Mouse (Mus musculus) adrenal gland, adult 2 months (tissue): Measurements from ENCODE around the gene Ppp1r3f. TPM values are rescaled to one million over a fixed set of nuclear protein-coding genes. Genes with fewer than 3 reads are reported as not detected.

Experiments
- DNase-seq: peaks from one replicate; pipeline ENCODE4 v3.0.0; 2021
- long read RNA-seq: library from polyadenylated mRNA; stranded (forward); transcript quantifications from one replicate; pipeline ENCODE4 v2.0.0, GENCODE M21; 2021
- polyA plus RNA-seq: library from polyadenylated mRNA; depleted of rRNA; stranded (reverse); fragments of >200 nt; gene quantifications from 2 replicates; pipeline ENCODE4 v1.2.3, GENCODE M21; 2012; rRNA removed
- total RNA-seq, 2 experiments: library from RNA; stranded (reverse); gene quantifications; 2 replicates each; pipeline ENCODE4 v1.2.3; 2021

Gene Ppp1r3f
- total RNA-seq (1 to 10 TPM; 2.6 to 4.5 TPM), polyA plus RNA-seq (5.0 and 6.2 TPM in 2 replicates)
- long read RNA-seq, partial matches to known transcripts = 0 of 5 reads
- long read RNA-seq, other reads (novel, unspliced or antisense) = 2 of 5 reads

DNA sequence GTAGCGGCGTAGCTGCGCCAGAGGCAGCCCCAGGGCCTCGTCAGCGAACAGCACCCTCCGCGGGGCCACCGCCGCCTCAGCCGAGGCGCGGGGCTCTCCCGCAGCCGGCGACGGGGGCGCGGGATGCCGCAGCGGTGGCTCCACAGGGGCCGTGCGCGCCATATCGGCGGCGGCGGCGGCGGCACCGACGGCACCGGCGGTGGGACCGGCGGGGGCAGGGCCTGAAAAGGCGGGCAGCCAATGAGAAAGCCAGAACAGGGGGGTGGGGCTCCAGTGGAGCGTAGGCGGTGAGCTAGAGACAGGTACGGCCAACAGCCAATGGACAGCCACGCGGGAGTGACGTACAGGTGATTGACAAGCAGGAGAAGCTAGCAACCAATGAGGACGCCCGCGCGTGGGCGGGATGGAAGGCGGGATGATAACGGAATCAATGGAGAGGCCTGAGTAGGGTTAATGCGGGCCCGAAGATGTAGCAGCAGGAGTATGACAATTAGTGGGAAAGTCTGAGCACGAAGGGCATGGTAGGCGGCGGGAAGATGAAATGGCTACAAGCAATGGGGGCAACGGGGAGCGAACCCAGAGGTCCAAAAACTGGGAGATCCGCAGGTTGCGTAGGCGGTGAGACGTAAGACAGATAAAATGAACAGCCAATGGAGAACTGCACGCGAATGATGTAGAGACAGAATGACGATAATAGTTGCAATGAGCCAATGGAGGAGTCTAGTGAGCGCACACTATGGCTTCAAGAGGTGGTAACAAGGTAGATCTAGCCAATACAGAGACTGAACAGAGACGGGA, at the start of gene Ppp1r3f:
Ppp1r3f (minus strand) TSS at position 197 of the 798 bp plus-strand sequence.
- DNase-seq = peak; percentile 96

DNA sequence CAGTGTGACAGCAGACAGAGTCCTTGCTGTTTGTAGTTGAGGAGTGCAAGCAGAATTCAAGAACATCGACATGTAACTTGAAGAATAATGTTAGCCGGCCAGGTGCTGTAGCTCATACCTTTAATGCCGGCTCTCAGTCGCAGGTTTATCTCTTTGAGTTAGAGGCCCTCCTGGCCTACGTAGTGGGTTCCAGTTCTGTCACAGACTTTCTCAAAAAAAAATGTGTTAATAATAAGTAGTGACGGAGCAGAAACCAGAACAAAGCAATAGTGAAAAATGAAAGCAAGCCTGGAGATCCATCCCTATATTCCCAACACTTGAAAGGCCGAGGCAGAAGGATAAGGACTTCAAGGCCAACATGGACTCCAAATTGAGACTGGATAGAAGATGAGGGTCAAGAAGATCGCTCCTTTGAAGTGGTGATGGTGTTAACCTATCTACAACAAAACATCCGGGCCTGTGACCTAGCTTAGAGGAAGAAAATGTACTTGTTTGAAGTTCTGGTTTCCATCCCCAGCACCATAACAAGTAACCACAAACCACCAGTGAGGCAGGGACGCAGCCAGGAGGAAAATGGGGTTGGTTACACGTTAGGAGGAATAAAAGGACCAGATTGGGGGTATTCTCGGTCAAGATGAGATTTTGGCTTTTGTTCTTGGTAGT, 43.9 kb upstream of the Ppp1r3f start:
- no peak for DNase-seq

DNA sequence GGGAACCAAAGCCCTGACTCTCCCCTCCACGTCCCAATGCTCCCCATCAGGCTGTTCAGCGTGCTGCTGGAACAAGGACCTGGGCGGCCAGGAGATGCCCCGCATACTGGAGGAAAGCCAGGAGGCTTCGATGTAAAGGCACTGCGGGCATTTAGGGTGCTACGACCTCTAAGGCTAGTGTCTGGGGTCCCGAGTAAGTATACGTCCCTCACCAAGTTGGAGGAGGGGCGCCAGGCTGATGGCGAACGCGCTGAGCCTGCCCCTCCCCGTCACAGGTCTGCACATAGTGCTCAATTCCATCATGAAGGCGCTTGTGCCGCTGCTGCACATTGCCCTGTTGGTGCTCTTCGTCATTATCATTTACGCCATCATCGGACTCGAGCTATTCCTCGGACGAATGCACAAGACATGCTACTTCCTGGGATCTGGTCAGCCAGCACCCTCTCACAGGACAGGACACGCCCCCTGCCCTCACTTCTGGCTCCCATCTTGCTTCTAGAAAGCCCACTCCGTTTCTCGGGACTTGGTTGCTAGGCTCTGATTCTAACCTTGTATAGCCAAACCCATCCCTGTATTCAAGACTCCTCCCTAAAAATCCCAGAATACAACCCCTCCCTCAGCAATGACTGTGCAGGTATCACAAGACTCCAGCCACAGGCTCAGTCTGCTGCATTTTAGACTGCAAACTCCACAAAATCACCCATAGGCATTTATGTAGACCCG, 36.6 kb upstream of the Ppp1r3f start:
- DNase-seq = no peak

- DNase-seq = no peak
Observed at GRCm38 (mm10) chrX:7610035-7610434, 36.0 kb upstream of the Ppp1r3f start.

- no peak for DNase-seq
Observed at GRCm38 (mm10) chrX:7606783-7607182, 32.7 kb upstream of the Ppp1r3f start, which contains the start of gene Cacna1f. Gene Cacna1f, plus strand, starts transcription at chrX:7607083.

DNA sequence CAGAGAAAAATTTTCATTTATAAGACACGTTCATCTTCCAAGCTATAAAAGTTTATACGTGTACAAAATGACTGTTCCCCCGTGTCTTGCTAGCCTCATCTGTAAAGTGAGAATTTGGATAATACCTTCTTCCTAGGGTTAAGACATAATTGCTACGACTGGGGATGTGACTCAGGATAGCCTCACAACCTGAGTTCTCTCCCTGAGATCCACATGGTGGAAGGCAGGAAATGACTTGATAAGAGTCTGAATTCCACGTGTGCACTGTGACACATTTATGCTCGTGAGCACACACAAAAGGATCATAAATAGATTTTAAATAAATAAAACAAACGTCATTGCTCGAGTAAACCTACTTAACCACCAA, 31.5 kb upstream of the Ppp1r3f start:
- DNase-seq = no peak

- peak; percentile 89 for DNase-seq
Observed at GRCm38 (mm10) chrX:7604879-7605574, 30.9 kb upstream of the Ppp1r3f start, which contains the start of gene Ccdc22. Gene Ccdc22, minus strand, starts transcription at chrX:7605517.

DNA sequence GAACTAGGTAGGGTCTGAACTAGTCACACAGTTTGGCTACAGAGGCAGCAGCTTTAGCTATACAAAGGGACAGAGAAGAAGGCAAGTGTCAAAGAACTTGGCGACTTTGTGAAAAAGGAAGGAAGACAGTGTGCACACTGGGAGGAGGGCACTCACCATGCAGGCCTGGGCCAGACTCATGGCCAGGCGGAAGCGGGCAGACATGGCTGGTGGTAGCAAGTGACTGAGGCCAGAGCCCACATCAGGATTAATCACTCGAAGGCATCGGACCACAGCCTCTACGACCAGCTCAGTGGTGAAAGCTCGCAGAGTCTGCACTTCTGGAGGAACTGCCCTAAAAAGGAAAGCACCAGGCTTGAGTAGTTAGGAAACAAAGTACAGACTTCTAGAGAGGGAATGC, 29.9 kb upstream of the Ppp1r3f start:
- no peak for DNase-seq

GRCm38 (mm10) chrX:7595371-7595770, 21.3 kb upstream of the Ppp1r3f start:
- no peak for DNase-seq

DNA sequence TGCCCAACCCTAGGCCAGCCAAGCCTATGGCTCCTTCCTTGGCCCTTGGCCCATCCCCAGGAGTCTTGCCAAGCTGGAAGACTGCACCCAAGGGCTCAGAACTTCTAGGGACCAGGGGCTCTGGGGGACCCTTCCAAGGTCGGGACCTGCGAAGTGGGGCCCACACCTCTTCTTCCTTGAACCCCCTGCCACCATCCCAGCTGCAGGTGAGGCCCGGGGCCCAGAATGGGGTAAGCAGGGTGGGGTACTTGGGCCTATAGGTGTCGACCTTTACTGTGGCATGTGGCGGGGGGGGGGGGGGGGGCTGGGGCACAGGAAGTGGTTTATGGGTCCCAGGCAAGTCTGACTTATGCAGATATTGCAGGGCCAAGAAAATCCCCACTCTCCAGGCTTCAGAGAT, 12.3 kb upstream of the Ppp1r3f start:
- DNase-seq = no peak

DNA sequence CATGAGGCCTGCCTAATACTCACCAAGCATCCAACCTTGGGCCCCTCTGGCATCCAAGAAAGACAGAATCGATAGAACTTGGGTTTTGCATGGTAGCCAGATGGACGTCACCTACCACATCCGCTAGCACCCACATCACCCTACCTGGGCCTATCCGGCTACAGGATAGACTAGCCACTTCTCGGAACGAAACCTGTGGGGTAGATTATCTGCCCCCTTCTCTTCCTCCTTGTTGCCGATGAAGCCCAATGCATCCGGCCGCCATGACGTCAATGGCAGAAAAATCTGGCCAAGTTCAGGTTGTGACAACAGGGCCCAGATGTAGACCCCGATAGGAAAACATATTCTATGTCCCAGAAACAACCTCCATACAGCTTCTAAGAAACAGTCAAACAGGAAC, 9.8 kb upstream of the Ppp1r3f start:
- DNase-seq = no peak

DNA sequence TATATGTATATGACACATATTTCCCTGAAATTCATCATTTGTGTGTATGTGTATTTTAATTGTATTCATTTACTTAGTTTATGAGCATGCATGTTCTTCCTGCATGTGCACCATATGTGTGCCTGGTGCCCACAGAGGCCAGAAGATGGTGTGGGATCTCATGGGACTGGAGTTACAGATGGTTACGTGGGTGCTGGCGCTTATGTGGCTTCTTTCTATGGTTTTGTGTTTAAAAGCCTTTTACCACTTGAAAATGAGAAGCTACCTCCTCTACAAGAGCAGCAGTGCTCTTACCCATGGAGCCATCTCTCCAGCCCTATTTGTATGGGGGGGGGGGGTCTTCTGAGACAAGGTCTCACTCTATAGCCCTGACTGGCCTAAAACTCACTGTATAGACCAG, 7.1 kb upstream of the Ppp1r3f start:
- no peak for DNase-seq

DNA sequence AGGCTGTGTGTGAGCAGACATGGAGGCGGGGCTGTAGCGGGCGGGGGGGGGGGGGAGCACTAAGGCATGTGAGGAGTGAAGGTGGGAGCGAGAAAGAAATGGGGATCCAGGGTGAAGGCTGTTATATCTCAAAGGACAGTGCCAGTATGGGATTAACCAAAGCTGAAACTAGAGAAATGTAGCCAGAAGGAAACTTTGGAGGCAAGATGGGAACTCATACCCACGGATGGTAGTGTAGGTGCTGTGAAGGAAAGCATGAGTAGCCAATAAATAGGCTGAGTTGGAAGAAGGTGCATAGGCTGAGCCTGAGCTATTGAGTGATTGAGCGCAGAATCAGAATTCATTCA, 775 bp upstream of the Ppp1r3f start:
- no peak for DNase-seq

DNA sequence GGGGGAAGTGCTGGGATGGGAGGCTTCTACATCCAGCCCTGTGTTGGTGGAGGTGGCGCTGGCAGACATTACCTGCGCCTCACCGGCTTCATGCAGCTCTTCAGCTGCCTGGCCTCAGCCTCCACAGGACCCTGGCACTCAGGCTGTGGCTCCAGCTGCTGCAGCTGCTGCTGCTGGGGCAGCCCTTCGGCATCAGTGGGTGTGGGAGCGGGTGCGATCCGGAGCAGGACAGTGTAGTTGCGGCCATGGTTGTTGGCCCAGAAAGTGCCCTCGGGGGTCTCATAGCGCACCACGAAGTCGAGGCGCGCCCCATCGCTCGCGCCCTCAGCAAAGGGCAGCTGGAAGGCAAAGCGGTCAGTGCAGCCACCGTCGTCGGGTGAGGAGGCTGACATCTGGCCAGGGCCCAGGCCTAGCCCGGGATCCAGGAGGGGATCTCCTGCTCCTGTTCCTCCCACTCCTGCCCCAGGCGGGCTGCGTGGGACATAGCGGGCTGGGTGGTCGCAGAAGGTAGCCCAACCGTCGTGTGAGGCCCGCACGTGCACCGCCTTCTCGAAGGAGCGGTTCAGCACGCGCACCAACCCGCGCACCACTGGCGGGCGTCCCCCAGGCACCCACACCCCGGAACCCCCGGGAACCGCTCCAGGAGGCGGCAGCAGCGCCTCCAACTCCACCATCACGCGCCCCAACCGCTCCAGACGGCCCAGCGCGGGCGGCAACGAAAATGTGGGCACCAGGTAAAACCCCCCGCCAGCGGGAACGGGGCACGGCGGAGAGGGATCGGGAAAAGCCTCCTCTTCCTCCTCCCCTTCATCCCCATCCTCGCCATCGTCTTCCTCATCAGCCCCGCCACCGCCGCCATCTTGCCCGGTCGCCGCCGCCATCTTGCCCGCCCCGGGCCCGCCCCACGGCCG, 652 bp downstream of the Ppp1r3f start, which contains the start of gene Foxp3:
Foxp3 (plus strand) TSS at position 469 of the 911 bp plus-strand sequence.
- DNase-seq = no peak

DNA sequence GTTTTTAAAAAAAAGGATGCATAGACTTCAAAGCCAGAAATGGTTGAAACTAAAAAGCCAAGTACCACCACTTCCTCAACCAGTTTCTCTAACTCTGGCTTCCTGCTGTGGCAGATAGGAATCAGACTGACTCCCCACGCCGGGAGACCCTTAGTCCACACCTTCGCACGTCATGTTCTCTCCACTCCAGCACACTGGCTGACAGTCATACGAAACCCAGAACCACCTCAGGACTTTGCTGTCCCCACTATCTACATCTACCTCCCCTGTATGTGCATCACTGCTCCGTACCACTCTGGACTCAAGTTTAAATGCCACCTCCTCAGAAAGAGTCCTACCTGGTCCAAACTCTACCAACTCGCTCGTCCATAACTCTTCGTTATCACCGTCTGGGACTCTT, 1.6 kb downstream of the Ppp1r3f start:
- DNase-seq = no peak

DNA sequence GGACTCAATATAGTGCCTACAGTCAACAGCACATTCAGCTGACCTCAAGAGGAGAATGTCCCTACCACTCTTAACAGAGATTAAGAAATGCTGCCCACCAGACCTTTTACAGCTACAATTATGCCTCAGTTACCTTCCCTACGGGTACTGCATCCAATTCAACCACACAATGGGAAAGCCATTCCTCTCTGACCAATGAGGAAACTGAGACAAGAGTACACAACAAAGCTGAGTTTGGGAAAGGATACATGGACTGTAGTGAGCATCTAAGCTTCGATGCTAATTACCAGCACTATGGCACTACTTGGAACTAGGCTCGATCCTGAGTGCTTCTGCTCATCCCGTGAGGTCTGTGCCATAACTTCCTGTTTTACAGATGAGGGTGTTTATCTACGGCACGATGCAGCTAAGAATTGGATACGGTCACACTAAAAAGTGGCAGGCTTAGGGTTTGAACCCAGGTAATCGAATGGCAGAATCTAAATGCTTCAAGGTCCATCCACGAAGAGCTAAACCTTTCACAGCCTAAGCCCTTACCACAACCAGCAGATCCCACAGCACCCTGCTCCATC, 2.4 kb downstream of the Ppp1r3f start:
- no peak for DNase-seq

GRCm38 (mm10) chrX:7570481-7571175, 3.5 kb downstream of the Ppp1r3f start:
- no peak for DNase-seq

GRCm38 (mm10) chrX:7567491-7567890, 6.6 kb downstream of the Ppp1r3f start:
- no peak for DNase-seq

DNA sequence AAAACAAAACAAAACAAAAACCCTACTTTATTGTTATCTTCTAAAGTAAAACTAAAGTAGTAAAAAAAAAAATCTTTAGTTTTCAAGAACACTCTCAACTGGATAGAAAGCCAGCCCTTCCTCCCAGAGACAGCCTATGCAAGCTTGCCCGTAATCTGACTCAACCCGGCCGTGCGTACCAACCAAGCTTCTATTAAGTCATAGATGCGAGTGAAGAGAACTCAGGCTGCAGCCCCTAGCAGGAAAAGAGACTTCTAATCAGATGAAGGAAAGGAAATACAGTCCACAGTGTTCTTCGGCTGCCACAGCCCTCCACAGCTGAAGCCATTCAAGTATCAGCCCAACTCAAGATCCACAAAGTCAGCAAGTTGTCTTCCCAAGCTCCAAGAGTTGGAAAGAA, 7.7 kb downstream of the Ppp1r3f start:
- DNase-seq = no peak

GRCm38 (mm10) chrX:7563076-7563475, 11.0 kb downstream of the Ppp1r3f start:
- DNase-seq = no peak
